Mouse (Mus musculus): ENCODE data around the gene Vps53.
"Not testable (repeated sequence)": the region's sequence is repeated elsewhere in the genome, so short reads cannot be mapped to it uniquely, and the experiment has no call there.

Gene Vps53

DNA sequence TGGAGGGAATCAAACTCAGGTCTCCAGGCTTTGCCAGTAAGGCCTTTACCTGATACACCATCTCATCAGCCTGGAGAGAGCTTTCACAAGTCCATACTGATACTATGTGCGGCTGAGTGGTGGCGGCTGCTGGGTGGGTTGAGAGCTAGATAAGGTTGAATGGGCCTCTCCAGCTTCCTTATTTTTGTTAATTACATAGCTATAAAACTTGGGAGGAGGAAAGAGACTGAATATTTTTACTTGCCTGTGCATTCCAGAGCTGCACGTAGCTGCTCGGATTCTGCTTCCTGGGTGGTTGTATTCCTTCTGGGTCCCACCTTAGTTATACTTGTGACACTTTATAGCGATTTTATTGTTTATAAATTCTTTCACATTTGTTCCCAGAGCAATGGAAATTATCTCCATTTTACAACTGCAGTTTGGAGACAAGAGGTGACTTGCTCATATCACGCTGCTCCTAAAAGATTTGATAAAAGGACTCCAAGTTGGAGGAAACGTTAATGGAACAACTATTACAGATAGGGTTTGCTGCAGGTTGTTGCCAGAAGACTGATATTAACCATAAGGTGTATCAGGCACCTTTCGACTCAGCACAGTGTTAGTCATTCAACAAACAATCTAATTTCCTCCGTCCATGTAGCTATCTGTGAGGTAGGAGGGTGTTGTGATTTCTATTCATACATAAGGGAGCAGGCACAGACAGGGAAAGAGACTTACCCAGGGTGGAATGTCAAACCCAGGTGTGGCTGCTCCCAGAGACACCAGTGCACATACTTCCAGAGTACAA is 168.4 kb downstream of the Vps53 start:
- no peak for DNase-seq

DNA sequence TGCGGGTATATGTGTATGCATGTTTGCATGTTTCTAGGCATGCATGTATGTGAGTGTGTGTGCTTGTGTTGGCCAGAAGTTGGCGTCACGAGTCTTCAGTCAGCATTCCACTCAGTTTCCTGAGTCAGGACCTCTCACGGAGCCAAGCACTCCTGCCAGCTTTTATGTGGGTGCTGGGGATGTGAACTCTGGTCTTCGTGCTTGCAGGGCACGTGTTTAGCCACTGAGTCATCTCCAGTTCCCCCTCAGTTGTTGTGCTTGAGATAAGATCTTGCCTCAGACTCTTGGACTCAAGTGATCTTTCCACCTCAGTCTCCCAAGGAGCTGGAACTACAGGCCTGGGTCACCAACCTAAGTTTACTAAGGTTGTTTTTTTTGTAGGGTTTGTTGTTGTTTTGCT is 170.3 kb downstream of the Vps53 start:
- DNase-seq = no peak

DNA sequence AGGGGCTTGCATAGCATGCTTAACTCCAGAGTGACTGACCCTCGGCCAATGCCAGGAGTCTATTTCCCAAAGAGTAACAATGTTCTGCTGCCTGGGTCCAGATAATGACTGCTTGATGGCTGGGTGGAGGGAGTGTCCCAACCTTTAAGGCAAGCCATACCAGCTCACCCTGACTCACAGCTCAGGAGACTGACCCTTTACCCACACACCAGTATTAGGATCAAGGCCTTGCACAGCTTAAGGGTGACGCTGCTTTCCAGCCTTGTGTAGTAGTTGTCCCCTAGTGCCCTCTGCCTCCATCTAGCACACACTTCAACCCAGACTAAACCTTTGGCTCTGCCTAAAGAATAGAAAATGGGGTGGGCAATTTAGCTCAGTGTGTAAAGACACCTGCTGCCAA is 171.3 kb downstream of the Vps53 start:
- no peak for DNase-seq

DNA sequence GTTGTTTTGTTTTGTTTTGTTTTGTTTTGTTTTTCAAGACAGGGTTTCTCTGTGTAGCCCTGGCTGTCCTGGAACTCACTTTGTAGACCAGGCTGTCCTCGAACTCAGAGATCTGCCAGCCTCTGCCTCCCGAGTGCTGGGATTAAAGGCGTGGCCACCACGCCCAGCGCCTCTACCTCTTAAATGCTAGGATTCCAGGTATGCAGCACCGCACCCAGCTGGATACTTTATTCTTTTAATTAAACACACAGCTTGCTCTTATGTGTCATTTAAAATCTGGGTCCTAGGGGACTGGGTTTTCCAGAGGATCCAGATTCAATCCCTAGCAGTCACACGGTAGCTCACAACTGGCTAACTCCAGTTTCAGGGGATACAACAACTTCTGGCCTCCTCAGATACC is 175.2 kb downstream of the Vps53 start:
- DNase-seq = not testable (repeated sequence)

DNA sequence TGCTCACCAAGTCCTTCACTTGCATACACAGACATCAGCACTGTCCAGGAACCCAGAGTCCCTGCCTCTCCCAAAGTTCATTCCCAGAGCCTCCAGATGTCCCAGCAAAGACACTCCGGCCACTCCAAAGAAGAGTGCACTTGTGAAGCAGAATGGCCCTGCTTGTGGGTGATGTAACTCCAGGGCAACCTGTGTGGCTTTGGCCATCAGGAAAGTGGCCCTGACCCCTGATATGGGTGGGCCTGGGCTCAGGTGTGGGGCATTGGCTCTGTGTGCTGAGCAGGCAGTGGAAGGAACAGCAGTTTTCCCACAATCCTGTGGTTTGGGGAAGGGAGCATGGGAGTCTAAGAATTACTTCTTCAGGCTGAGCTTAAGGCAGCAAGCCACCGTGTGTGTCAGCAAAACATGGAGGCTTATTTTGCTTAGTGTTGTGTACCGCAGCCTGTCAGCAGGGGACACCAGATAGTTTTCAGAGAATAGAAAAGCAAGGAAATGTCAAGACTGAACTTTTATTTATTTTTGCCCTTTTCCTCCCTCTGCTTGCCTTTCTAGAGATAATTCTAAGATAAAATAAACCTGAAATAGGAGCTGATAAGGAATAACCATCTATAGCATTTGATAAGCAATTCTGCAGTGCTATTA is 178.1 kb downstream of the Vps53 start:
- DNase-seq = no peak

DNA sequence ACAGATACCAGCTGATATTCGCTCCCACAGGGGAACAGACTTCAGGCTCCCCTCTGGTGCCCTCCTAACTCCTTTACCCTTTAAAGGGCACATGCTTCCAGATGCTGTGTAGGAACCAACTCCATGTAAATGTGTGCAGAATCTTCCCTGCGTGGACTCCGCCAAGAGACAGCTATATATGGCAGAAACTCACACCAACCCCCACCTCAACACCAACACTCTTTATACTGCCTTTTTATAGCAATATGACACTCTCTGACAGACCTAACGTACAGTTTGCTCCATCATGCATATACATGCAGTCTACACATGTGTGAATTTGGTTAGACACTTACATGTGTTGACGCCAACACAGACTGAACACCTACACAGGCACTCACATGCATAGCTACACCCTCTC is 178.7 kb downstream of the Vps53 start:
- no peak for DNase-seq

DNA sequence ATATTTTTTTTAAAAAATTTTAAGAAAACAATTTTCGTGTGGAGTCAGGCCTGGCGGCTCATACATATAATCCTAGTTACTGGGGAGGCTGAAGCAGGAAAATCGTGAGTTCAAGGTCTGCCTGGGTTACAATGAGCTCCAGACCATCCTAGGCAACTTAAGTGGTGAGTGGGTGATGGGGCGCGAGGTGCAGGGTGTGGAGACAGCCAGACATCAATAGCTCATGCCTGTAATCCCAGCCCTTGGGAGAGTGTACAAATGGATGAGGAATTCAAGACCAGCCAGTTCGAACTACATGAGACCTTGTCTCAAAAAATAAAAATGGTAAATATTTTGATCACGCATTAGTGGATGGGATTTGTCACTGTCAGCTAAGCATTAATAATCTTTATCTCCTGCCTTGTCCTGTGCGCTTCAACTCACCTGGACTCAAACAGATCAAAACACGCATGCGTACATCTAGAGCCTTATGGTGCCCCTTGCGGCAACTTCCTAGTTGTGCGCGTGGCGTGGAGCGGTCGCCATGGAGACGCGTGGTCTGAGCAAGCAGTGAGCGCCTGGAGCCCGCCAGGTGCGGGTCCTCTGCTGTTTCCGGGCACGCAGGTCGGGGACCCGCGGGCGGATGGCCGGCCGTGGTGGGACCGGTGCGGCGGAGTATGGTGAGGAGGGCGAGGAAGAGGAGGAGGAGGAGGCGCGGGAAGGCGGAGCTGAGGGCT is 179.8 kb downstream of the Vps53 start, which contains the start of gene 1700016K19Rik:
Gene 1700016K19Rik, plus strand, starts transcription at position 473 of the 716 bp plus-strand sequence.
- DNase-seq = peak; percentile 86 to 88

All from cerebellum, adult 18-20 months (tissue).